Mouse (Mus musculus): Measurements from ENCODE around the gene Cldn10. TPM values are rescaled to one million over a fixed set of nuclear protein-coding genes. Genes with fewer than 3 reads are reported as not detected.
"Not testable (repeated sequence)": the region's sequence is repeated elsewhere in the genome, so short reads cannot be mapped to it uniquely, and the experiment has no call there.

The Cldn10 gene
- total and polyA plus RNA-seq, 2 experiments from 2014 or later, result 2.4 to 11.3 TPM

- Histone ChIP-seq H3K9ac (no peak overlapping the region), H3K4me1 (ENCODE audit: insufficient read depth) (no peaks in the 10 kb centered on the region), H3K4me2 (ENCODE audit: low read depth) (no peak overlapping the region), H3K4me3 (ENCODE audit: low read depth, low read length) (no peak overlapping the region), H3K27me3 (ENCODE audit: insufficient read depth, low read length) (no peaks in the 10 kb centered on the region), H3K27ac (ENCODE audit: low read depth, low read length) (no peak overlapping the region), H3K9me3 (ENCODE audit: low read length) (no peaks in the 10 kb centered on the region), H3K36me3 (ENCODE audit: insufficient read depth) (no peaks in the 10 kb centered on the region)
- WGBS, result 90% methylated on average over 5 of the region's 5 CpGs
- no peak for DNase-seq
- no peak for ATAC-seq
- TF ChIP-seq CTCF (IDR thresholded peaks at IDR 0.05; ENCODE audit: low read depth), result no peak
These were observed 19.9 kb downstream of the Cldn10 start for GRCm38 (mm10) chr14:118807653-118808052.

GRCm38 (mm10) chr14:118808183-118808582, 20.5 kb downstream of the Cldn10 start:
- not testable (repeated sequence) for H3K4me1 ChIP-seq (ENCODE audit: insufficient read depth); H3K4me3 ChIP-seq (ENCODE audit: low read depth, low read length); ATAC-seq; H3K9me3 ChIP-seq (ENCODE audit: low read length); H3K9ac ChIP-seq; H3K27me3 ChIP-seq (ENCODE audit: insufficient read depth, low read length); DNase-seq; H3K27ac ChIP-seq (ENCODE audit: low read depth, low read length); H3K36me3 ChIP-seq (ENCODE audit: insufficient read depth); H3K4me2 ChIP-seq (ENCODE audit: low read depth)
- 78% methylated on average over 2 of the region's 2 CpGs for WGBS

DNA sequence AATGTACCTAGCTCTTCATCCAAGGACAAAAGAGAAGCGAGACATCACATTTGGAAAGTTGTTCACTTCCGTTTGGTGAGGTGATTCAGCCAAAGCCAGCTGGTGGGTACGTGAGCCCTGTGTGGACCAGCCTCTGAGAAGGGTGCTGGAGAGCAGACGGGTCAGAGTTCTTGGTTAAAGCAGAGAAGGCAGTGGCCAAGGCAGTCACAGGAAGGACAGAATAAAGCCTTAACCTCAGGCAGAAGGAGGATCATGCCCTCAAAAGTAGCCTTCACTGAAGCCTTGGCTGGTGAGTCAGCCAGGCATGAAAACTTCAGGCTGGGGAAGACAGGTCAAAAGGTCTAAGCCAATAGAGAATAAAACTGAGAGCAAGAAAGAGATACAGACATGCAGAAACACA, 22.0 kb downstream of the Cldn10 start:
- Histone ChIP-seq H3K4me3 (ENCODE audit: low read depth, low read length) (no peak overlapping the region), H3K4me1 (ENCODE audit: insufficient read depth) (no peaks in the 10 kb centered on the region), H3K27ac (ENCODE audit: low read depth, low read length) (no peak overlapping the region), H3K9me3 (ENCODE audit: low read length) (no peaks in the 10 kb centered on the region), H3K9ac (no peak overlapping the region), H3K4me2 (ENCODE audit: low read depth) (no peak overlapping the region), H3K36me3 (ENCODE audit: insufficient read depth) (no peaks in the 10 kb centered on the region), H3K27me3 (ENCODE audit: insufficient read depth, low read length) (no peaks in the 10 kb centered on the region)
- no peak for TF ChIP-seq CTCF (IDR thresholded peaks at IDR 0.05; ENCODE audit: low read depth)
- WGBS, result 86% methylated on average over 4 of the region's 4 CpGs
- no peak for DNase-seq
- no peak for ATAC-seq

DNA sequence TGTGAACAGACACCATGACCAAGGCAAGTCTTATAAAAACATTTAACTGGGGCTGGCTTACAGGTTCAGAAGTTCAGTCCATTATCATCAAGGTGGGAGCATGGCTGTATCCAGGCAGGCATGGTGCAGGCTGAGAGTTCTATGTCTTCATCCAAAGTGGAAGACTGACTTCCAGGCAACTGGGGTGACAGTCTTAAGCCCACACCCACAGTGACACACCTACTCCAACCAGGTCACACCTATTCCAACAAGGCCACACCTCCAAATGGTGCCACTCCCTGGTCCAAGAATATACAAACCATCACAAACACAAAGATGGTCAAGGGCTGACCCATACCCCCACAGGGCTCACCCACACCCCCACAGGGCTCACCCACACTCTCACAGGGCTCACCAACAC, 23.5 kb downstream of the Cldn10 start:
- H3K9me3 ChIP-seq (ENCODE audit: low read length); H3K36me3 ChIP-seq (ENCODE audit: insufficient read depth); H3K4me3 ChIP-seq (ENCODE audit: low read depth, low read length); H3K27ac ChIP-seq (ENCODE audit: low read depth, low read length); DNase-seq; H3K27me3 ChIP-seq (ENCODE audit: insufficient read depth, low read length); ATAC-seq; H3K9ac ChIP-seq; H3K4me2 ChIP-seq (ENCODE audit: low read depth); H3K4me1 ChIP-seq (ENCODE audit: insufficient read depth): not testable (repeated sequence)

DNA sequence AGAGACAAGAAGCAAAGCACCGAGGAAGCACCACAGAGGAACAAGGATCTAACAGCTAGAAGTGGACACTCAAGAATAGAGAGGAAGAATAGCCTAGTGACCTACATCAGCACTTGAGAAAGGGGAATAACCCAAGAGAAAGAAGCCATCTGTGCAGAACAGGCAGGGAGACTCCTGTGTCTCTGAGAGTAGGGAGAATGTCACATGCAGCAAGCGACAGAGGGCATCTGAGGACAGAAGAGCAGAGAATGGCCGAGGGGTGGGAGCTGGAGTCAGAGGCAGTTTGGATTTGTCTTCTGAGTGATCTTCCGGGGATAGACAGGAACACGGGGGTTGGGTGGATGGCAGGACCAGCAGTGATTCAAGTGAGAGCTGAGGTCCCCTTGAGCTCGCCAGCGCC, 25.4 kb downstream of the Cldn10 start:
- no peaks in the 10 kb centered on the region for H3K27me3 ChIP-seq (ENCODE audit: insufficient read depth, low read length)
- no peak for DNase-seq
- no peak overlapping the region for H3K4me2 ChIP-seq (ENCODE audit: low read depth)
- H3K36me3 ChIP-seq (ENCODE audit: insufficient read depth), result no peaks in the 10 kb centered on the region
- H3K9me3 ChIP-seq (ENCODE audit: low read length), result no peaks in the 10 kb centered on the region
- no peak overlapping the region for H3K9ac ChIP-seq
- no peak for ATAC-seq
- H3K4me1 ChIP-seq (ENCODE audit: insufficient read depth), result no peaks in the 10 kb centered on the region
- H3K27ac ChIP-seq (ENCODE audit: low read depth, low read length), result no peak overlapping the region
- TF ChIP-seq CTCF (IDR thresholded peaks at IDR 0.05; ENCODE audit: low read depth), result no peak
- H3K4me3 ChIP-seq (ENCODE audit: low read depth, low read length), result no peak overlapping the region
- 79% methylated on average over 7 of the region's 7 CpGs for WGBS

- Histone ChIP-seq H3K4me3 (ENCODE audit: low read depth, low read length) (no peak overlapping the region), H3K27ac (ENCODE audit: low read depth, low read length) (no peak overlapping the region), H3K4me1 (ENCODE audit: insufficient read depth) (no peaks in the 10 kb centered on the region), H3K9me3 (ENCODE audit: low read length) (no peaks in the 10 kb centered on the region), H3K36me3 (ENCODE audit: insufficient read depth) (no peaks in the 10 kb centered on the region), H3K4me2 (ENCODE audit: low read depth) (no peak overlapping the region), H3K27me3 (ENCODE audit: insufficient read depth, low read length) (no peaks in the 10 kb centered on the region), H3K9ac (no peak overlapping the region)
- TF ChIP-seq CTCF (IDR thresholded peaks at IDR 0.05; ENCODE audit: low read depth), result peak; percentile 80
- ATAC-seq (no peak), DNase-seq (peak; percentile 80)
- WGBS, result 9% methylated on average over 4 of the region's 4 CpGs
These were observed 28.8 kb downstream of the Cldn10 start for GRCm38 (mm10) chr14:118816503-118816902.

GRCm38 (mm10) chr14:118820111-118820510, 32.4 kb downstream of the Cldn10 start:
- Histone ChIP-seq H3K27me3 (ENCODE audit: insufficient read depth, low read length) (no peaks in the 10 kb centered on the region), H3K9ac (no peak overlapping the region), H3K4me3 (ENCODE audit: low read depth, low read length) (no peak overlapping the region), H3K27ac (ENCODE audit: low read depth, low read length) (no peak overlapping the region), H3K36me3 (ENCODE audit: insufficient read depth) (no peaks in the 10 kb centered on the region), H3K9me3 (ENCODE audit: low read length) (no peaks in the 10 kb centered on the region), H3K4me1 (ENCODE audit: insufficient read depth) (no peaks in the 10 kb centered on the region), H3K4me2 (ENCODE audit: low read depth) (peak overlapping the region; percentile 17; the same call in 1 of the 2 replicates)
- ATAC-seq (peak; percentile 83), DNase-seq (peak; percentile 90)
- 5% methylated on average over 8 of the region's 8 CpGs for WGBS
- peak; percentile 96 for TF ChIP-seq CTCF (IDR thresholded peaks at IDR 0.05; ENCODE audit: low read depth)

GRCm38 (mm10) chr14:118822816-118823215, 35.1 kb downstream of the Cldn10 start:
- WGBS, result 69% methylated on average over 4 of the region's 4 CpGs
- H3K9me3 ChIP-seq (ENCODE audit: low read length), result no peaks in the 10 kb centered on the region
- no peak for TF ChIP-seq CTCF (IDR thresholded peaks at IDR 0.05; ENCODE audit: low read depth)
- H3K27ac ChIP-seq (ENCODE audit: low read depth, low read length), result no peak overlapping the region
- DNase-seq (no peak), ATAC-seq (no peak)
- no peaks in the 10 kb centered on the region for H3K27me3 ChIP-seq (ENCODE audit: insufficient read depth, low read length)
- no peak overlapping the region for H3K4me2 ChIP-seq (ENCODE audit: low read depth)
- no peak overlapping the region for H3K9ac ChIP-seq
- no peaks in the 10 kb centered on the region for H3K36me3 ChIP-seq (ENCODE audit: insufficient read depth)
- H3K4me1 ChIP-seq (ENCODE audit: insufficient read depth), result no peaks in the 10 kb centered on the region; the same call in 1 of the 2 replicates
- H3K4me3 ChIP-seq (ENCODE audit: low read depth, low read length), result no peak overlapping the region

All from forebrain, postnatal 0 days (tissue).